Mouse (Mus musculus) myocyte (in vitro differentiated cells): ENCODE data around the gene Fbrs. TPM values are rescaled to one million over a fixed set of nuclear protein-coding genes. Genes with fewer than 3 reads are reported as not detected.
"Not testable (repeated sequence)": the region's sequence is repeated elsewhere in the genome, so short reads cannot be mapped to it uniquely, and the experiment has no call there.

Experiments
- H3K27me3 ChIP-seq: one replicate; pipeline ENCODE4 v1.6.1; 2011; ENCODE audit not compliant: control insufficient read depth, insufficient read depth, insufficient read length
- H3K36me3 ChIP-seq: one replicate; pipeline ENCODE4 v1.6.1; 2011; ENCODE audit not compliant: control insufficient read depth, insufficient read depth
- H3K4me2 ChIP-seq: one replicate; pipeline ENCODE4 v1.6.1; 2011; ENCODE audit warnings: low read depth, control low read depth
- H3K4me3 ChIP-seq: one replicate; pipeline ENCODE4 v1.5.1; 2011; ENCODE audit warnings: mild to moderate bottlenecking, control low read depth, moderate library complexity
- H3K79me2 ChIP-seq: one replicate; pipeline ENCODE4 v1.6.1; 2011; ENCODE audit not compliant: control insufficient read depth, insufficient read depth
- H3ac ChIP-seq: one replicate; pipeline ENCODE4 v1.6.1; 2011; ENCODE audit not compliant: control insufficient read depth, insufficient read length
- CEBPB ChIP-seq: IDR thresholded peaks from 2 replicates; pipeline ENCODE4 v1.6.1; 2011; ENCODE audit warnings: mild to moderate bottlenecking, moderate library complexity; ENCODE audit not compliant: poor library complexity, insufficient read depth, severe bottlenecking
- E2F4 ChIP-seq: IDR thresholded peaks from one replicate; pipeline ENCODE4 v1.6.1; 2011; ENCODE audit warnings: mild to moderate bottlenecking, control low read depth, moderate library complexity; ENCODE audit not compliant: insufficient read depth
- MAX ChIP-seq: IDR thresholded peaks from one replicate; pipeline ENCODE4 v1.6.1; 2011; ENCODE audit warnings: low read depth, mild to moderate bottlenecking, control low read depth
- MYOD1 ChIP-seq, 3 experiments: IDR thresholded peaks; one replicate each; pipeline ENCODE4 v1.6.1; 2011; ENCODE audit warnings: control low read depth in 2 of 3, low read depth in 2 of 3, mild to moderate bottlenecking in 2 of 3, moderate library complexity in 1 of 3; ENCODE audit not compliant: insufficient read length in 2 of 3, control insufficient read depth in 1 of 3
- MYOG ChIP-seq, 3 experiments: IDR thresholded peaks; one replicate each; pipeline ENCODE4 v1.6.1; 2011; ENCODE audit warnings: control low read depth in 2 of 3, low read depth in 2 of 3, mild to moderate bottlenecking in 2 of 3; ENCODE audit not compliant: insufficient read length in 2 of 3, control insufficient read depth in 1 of 3, insufficient read depth in 1 of 3
- POLR2A ChIP-seq: IDR thresholded peaks from one replicate; pipeline ENCODE4 v1.6.1; 2011; ENCODE audit warnings: low read depth, mild to moderate bottlenecking, control low read depth, moderate library complexity; ENCODE audit not compliant: insufficient read length
- POLR2AphosphoS2 ChIP-seq: IDR thresholded peaks from one replicate; pipeline ENCODE4 v1.6.1; 2011; ENCODE audit warnings: low read depth, control low read depth; ENCODE audit not compliant: insufficient read length
- REST ChIP-seq: IDR thresholded peaks from one replicate; pipeline ENCODE4 v1.6.1; 2011; ENCODE audit warnings: mild to moderate bottlenecking, control low read depth, moderate library complexity; ENCODE audit not compliant: insufficient read depth, insufficient read length
- SRF ChIP-seq: IDR thresholded peaks from one replicate; pipeline ENCODE4 v1.6.1; 2011; ENCODE audit warnings: low read depth; ENCODE audit not compliant: control insufficient read depth, insufficient read length
- TCF12 ChIP-seq: IDR thresholded peaks from one replicate; pipeline ENCODE4 v1.6.1; 2011; ENCODE audit warnings: mild to moderate bottlenecking, control low read depth; ENCODE audit not compliant: poor library complexity, insufficient read depth, severe bottlenecking
- TCF3 ChIP-seq: IDR thresholded peaks from one replicate; pipeline ENCODE4 v1.6.1; 2011; ENCODE audit warnings: low read depth, control low read depth; ENCODE audit not compliant: insufficient read length
- USF1 ChIP-seq: IDR thresholded peaks from one replicate; pipeline ENCODE4 v1.6.1; 2011; ENCODE audit warnings: low read depth, mild to moderate bottlenecking, control low read depth, moderate library complexity
- polyA plus RNA-seq: library from polyadenylated mRNA; unstranded; fragments of >200 nt; fragmentation: generic; extraction: Trizol; gene quantifications from one replicate; pipeline ENCODE4 v1.2.1, GENCODE M21; 2012; ENCODE audit warnings: missing spikeins

Fbrs gene
- polyA plus RNA-seq, 1 experiment, result 21.2 TPM

- Histone ChIP-seq H3K27me3 (no peaks in the 10 kb centered on the region), H3K4me2 (no peak overlapping the region), H3K79me2 (no peaks in the 10 kb centered on the region), H3ac (no peak overlapping the region), H3K4me3 (no peak overlapping the region), H3K36me3 (peaks cover 7% of the 10 kb centered on the region)
- TF ChIP-seq MYOG (IDR thresholded peaks at IDR 0.05; ENCODE audit: control insufficient read depth in 1 of 3, insufficient read depth in 1 of 3, insufficient read length in 2 of 3, low read depth in 2 of 3), result no peak
- no peak for TF ChIP-seq TCF12
- no peak for TF ChIP-seq USF1
- TF ChIP-seq POLR2A, result no peak
- TF ChIP-seq CEBPB, result no peak
- TF ChIP-seq POLR2AphosphoS2, result no peak
- no peak for TF ChIP-seq E2F4
- no peak for TF ChIP-seq TCF3
- no peak for TF ChIP-seq MAX
- no peak for TF ChIP-seq REST
- no peak for TF ChIP-seq MYOD1 (IDR thresholded peaks at IDR 0.05; ENCODE audit: control insufficient read depth in 1 of 3, insufficient read length in 2 of 3, low read depth in 2 of 3)
- no peak for TF ChIP-seq SRF
These were observed 12.8 kb downstream of the Fbrs start for GRCm38 (mm10) chr7:127491846-127492245.

GRCm38 (mm10) chr7:127494648-127495047, 15.6 kb downstream of the Fbrs start:
- Histone ChIP-seq H3K4me2 (no peak overlapping the region), H3K36me3 (peaks cover 5% of the 10 kb centered on the region), H3K27me3 (no peaks in the 10 kb centered on the region), H3K4me3 (no peak overlapping the region), H3K79me2 (no peaks in the 10 kb centered on the region), H3ac (no peak overlapping the region)
- no peak for TF ChIP-seq USF1
- TF ChIP-seq MAX, result no peak
- no peak for TF ChIP-seq REST
- no peak for TF ChIP-seq MYOG (IDR thresholded peaks at IDR 0.05; ENCODE audit: control insufficient read depth in 1 of 3, insufficient read depth in 1 of 3, insufficient read length in 2 of 3, low read depth in 2 of 3)
- TF ChIP-seq POLR2AphosphoS2, result no peak
- TF ChIP-seq TCF3, result no peak
- TF ChIP-seq POLR2A, result no peak
- TF ChIP-seq CEBPB, result no peak
- no peak for TF ChIP-seq E2F4
- no peak for TF ChIP-seq TCF12
- no peak for TF ChIP-seq SRF

- Histone ChIP-seq H3ac (no peak overlapping the region), H3K27me3 (no peaks in the 10 kb centered on the region), H3K4me2 (no peak overlapping the region), H3K36me3 (no peaks in the 10 kb centered on the region), H3K4me3 (no peak overlapping the region), H3K79me2 (no peaks in the 10 kb centered on the region)
- TF ChIP-seq SRF (no peak), CEBPB (no peak), REST (no peak), TCF12 (no peak), TCF3 (no peak), MYOG (IDR thresholded peaks at IDR 0.05; ENCODE audit: control insufficient read depth in 1 of 3, insufficient read depth in 1 of 3, insufficient read length in 2 of 3, low read depth in 2 of 3) (no peak), MYOD1 (IDR thresholded peaks at IDR 0.05; ENCODE audit: control insufficient read depth in 1 of 3, insufficient read length in 2 of 3, low read depth in 2 of 3) (no peak), MAX (no peak), POLR2A (no peak), POLR2AphosphoS2 (no peak), E2F4 (no peak), USF1 (no peak)
These were observed 18.4 kb downstream of the Fbrs start for GRCm38 (mm10) chr7:127497382-127497781.

- H3ac ChIP-seq, result no peak overlapping the region
- H3K4me2 ChIP-seq, result no peak overlapping the region
- no peaks in the 10 kb centered on the region for H3K27me3 ChIP-seq
- no peak for TF ChIP-seq E2F4
- TF ChIP-seq MYOD1 (IDR thresholded peaks at IDR 0.05; ENCODE audit: control insufficient read depth in 1 of 3, insufficient read length in 2 of 3, low read depth in 2 of 3), result no peak
- TF ChIP-seq MYOG (IDR thresholded peaks at IDR 0.05; ENCODE audit: control insufficient read depth in 1 of 3, insufficient read depth in 1 of 3, insufficient read length in 2 of 3, low read depth in 2 of 3), result no peak
- TF ChIP-seq POLR2AphosphoS2, result no peak
- no peak for TF ChIP-seq POLR2A
- no peak for TF ChIP-seq SRF
- no peak for TF ChIP-seq REST
- no peak for TF ChIP-seq TCF3
- TF ChIP-seq USF1, result no peak
- no peaks in the 10 kb centered on the region for H3K79me2 ChIP-seq
- no peak overlapping the region for H3K4me3 ChIP-seq
- no peaks in the 10 kb centered on the region for H3K36me3 ChIP-seq
These were observed 19.4 kb downstream of the Fbrs start for GRCm38 (mm10) chr7:127498407-127498806.

- TF ChIP-seq USF1 (no peak), REST (no peak), TCF12 (no peak), SRF (no peak), CEBPB (no peak), TCF3 (no peak), MYOG (IDR thresholded peaks at IDR 0.05; ENCODE audit: control insufficient read depth in 1 of 3, insufficient read depth in 1 of 3, insufficient read length in 2 of 3, low read depth in 2 of 3) (no peak), MYOD1 (IDR thresholded peaks at IDR 0.05; ENCODE audit: control insufficient read depth in 1 of 3, insufficient read length in 2 of 3, low read depth in 2 of 3) (no peak), POLR2A (no peak), POLR2AphosphoS2 (no peak), MAX (no peak), E2F4 (no peak)
- Histone ChIP-seq H3K27me3 (no peaks in the 10 kb centered on the region), H3K79me2 (peaks cover 2% of the 10 kb centered on the region), H3K4me3 (no peak overlapping the region), H3K36me3 (no peaks in the 10 kb centered on the region), H3ac (no peak overlapping the region), H3K4me2 (no peak overlapping the region)
These were observed 29.3 kb downstream of the Fbrs start for GRCm38 (mm10) chr7:127508291-127508690.

GRCm38 (mm10) chr7:127509830-127510229, 30.8 kb downstream of the Fbrs start:
- H3K4me3 ChIP-seq, H3K4me2 ChIP-seq, H3K36me3 ChIP-seq, H3K27me3 ChIP-seq, H3ac ChIP-seq: not testable (repeated sequence)
- peaks cover 17% of the 10 kb centered on the region for H3K79me2 ChIP-seq
